Mouse (Mus musculus): ENCODE data around the gene Morn1. TPM values are rescaled to one million over a fixed set of nuclear protein-coding genes. Genes with fewer than 3 reads are reported as not detected.
A peak's percentile ranks its signal among the peaks of the same experiment; 100 is the strongest.

The Morn1 gene
- polyA plus RNA-seq, 1 experiment from 2014 or later = 3.0 TPM

GRCm38 (mm10) chr4:155134686-155135172 lies 48.4 kb downstream of the Morn1 start:
- Histone ChIP-seq H3K9me3 (no peaks in the 10 kb centered on the region), H3K4me2 (replicated peaks) (no peak overlapping the region), H3K27ac (no peak overlapping the region), H3K4me3 (replicated peaks) (no peak overlapping the region), H3K4me1 (replicated peaks) (peaks cover 35% of the 10 kb centered on the region), H3K9ac (no peak overlapping the region), H3K36me3 (no peaks in the 10 kb centered on the region), H3K27me3 (replicated peaks) (no peaks in the 10 kb centered on the region)
- no peak for ATAC-seq
- 88% methylated on average over 7 of the region's 7 CpGs for WGBS

GRCm38 (mm10) chr4:155135909-155136585 lies 49.7 kb downstream of the Morn1 start:
- Histone ChIP-seq H3K9ac (no peak overlapping the region), H3K27ac (no peak overlapping the region), H3K4me1 (replicated peaks) (peaks cover 39% of the 10 kb centered on the region), H3K9me3 (no peaks in the 10 kb centered on the region), H3K27me3 (replicated peaks) (no peaks in the 10 kb centered on the region), H3K4me2 (replicated peaks) (no peak overlapping the region), H3K4me3 (replicated peaks) (no peak overlapping the region), H3K36me3 (no peaks in the 10 kb centered on the region)
- WGBS = 68% methylated on average over 5 of the region's 5 CpGs
- peak; percentile 18; the same call in 1 of the 2 replicates for ATAC-seq

GRCm38 (mm10) chr4:155137891-155138290 lies 51.5 kb downstream of the Morn1 start:
- H3K4me3 ChIP-seq (replicated peaks) = no peak overlapping the region
- no peaks in the 10 kb centered on the region for H3K27me3 ChIP-seq (replicated peaks)
- H3K36me3 ChIP-seq = no peaks in the 10 kb centered on the region
- no peak overlapping the region for H3K9ac ChIP-seq
- H3K9me3 ChIP-seq = no peaks in the 10 kb centered on the region
- peaks cover 40% of the 10 kb centered on the region for H3K4me1 ChIP-seq (replicated peaks)
- no peak overlapping the region for H3K27ac ChIP-seq
- 90% methylated on average over 7 of the region's 7 CpGs for WGBS
- H3K4me2 ChIP-seq (replicated peaks) = no peak overlapping the region
- ATAC-seq = no peak

- no peak overlapping the region for H3K9ac ChIP-seq
- no peaks in the 10 kb centered on the region for H3K27me3 ChIP-seq (replicated peaks)
- no peak overlapping the region for H3K27ac ChIP-seq
- H3K9me3 ChIP-seq = no peaks in the 10 kb centered on the region
- H3K4me3 ChIP-seq (replicated peaks) = no peak overlapping the region
- no peak for ATAC-seq
- WGBS = 84% methylated on average over 8 of the region's 8 CpGs
- no peaks in the 10 kb centered on the region for H3K36me3 ChIP-seq
- no peak overlapping the region for H3K4me2 ChIP-seq (replicated peaks)
- peaks cover 36% of the 10 kb centered on the region for H3K4me1 ChIP-seq (replicated peaks)
These were observed 52.1 kb downstream of the Morn1 start for GRCm38 (mm10) chr4:155138451-155138850.

- no peak overlapping the region for H3K9ac ChIP-seq
- no peaks in the 10 kb centered on the region for H3K9me3 ChIP-seq
- peaks cover 34% of the 10 kb centered on the region for H3K4me1 ChIP-seq (replicated peaks)
- no peaks in the 10 kb centered on the region for H3K27me3 ChIP-seq (replicated peaks)
- no peak overlapping the region for H3K4me3 ChIP-seq (replicated peaks)
- no peak overlapping the region for H3K4me2 ChIP-seq (replicated peaks)
- H3K27ac ChIP-seq = no peak overlapping the region
- H3K36me3 ChIP-seq = no peaks in the 10 kb centered on the region
- no peak for ATAC-seq
- WGBS = 78% methylated on average over 12 of the region's 12 CpGs
These were observed 53.1 kb downstream of the Morn1 start for GRCm38 (mm10) chr4:155139281-155140045.

GRCm38 (mm10) chr4:155140150-155140549 lies 53.8 kb downstream of the Morn1 start:
- Histone ChIP-seq H3K27ac (no peak overlapping the region), H3K36me3 (no peaks in the 10 kb centered on the region), H3K4me3 (replicated peaks) (no peak overlapping the region), H3K9ac (no peak overlapping the region), H3K9me3 (no peaks in the 10 kb centered on the region), H3K4me1 (replicated peaks) (peaks cover 39% of the 10 kb centered on the region), H3K4me2 (replicated peaks) (no peak overlapping the region), H3K27me3 (replicated peaks) (no peaks in the 10 kb centered on the region)
- 55% methylated on average over 2 of the region's 2 CpGs for WGBS
- ATAC-seq = no peak

- Histone ChIP-seq H3K36me3 (no peaks in the 10 kb centered on the region), H3K4me1 (replicated peaks) (peaks cover 37% of the 10 kb centered on the region), H3K4me3 (replicated peaks) (no peak overlapping the region), H3K9me3 (no peaks in the 10 kb centered on the region), H3K27me3 (replicated peaks) (no peaks in the 10 kb centered on the region), H3K27ac (no peak overlapping the region), H3K4me2 (replicated peaks) (no peak overlapping the region), H3K9ac (no peak overlapping the region)
- ATAC-seq = no peak
- WGBS = 47% methylated on average over 12 of the region's 12 CpGs
These were observed 54.5 kb downstream of the Morn1 start for GRCm38 (mm10) chr4:155140795-155141265.

GRCm38 (mm10) chr4:155142836-155143235 lies 56.5 kb downstream of the Morn1 start:
- Histone ChIP-seq H3K4me2 (replicated peaks) (no peak overlapping the region), H3K9me3 (no peaks in the 10 kb centered on the region), H3K9ac (no peak overlapping the region), H3K4me3 (replicated peaks) (no peak overlapping the region), H3K36me3 (no peaks in the 10 kb centered on the region), H3K27me3 (replicated peaks) (no peaks in the 10 kb centered on the region), H3K27ac (peak overlapping the region; percentile 90; the same call in 1 of the 2 replicates), H3K4me1 (replicated peaks) (peaks cover 36% of the 10 kb centered on the region)
- WGBS = 87% methylated on average over 5 of the region's 5 CpGs
- no peak for ATAC-seq

- ATAC-seq = no peak
- no peaks in the 10 kb centered on the region for H3K36me3 ChIP-seq
- H3K27ac ChIP-seq = peak overlapping the region; percentile 90
- no peaks in the 10 kb centered on the region for H3K9me3 ChIP-seq
- no peak overlapping the region for H3K4me2 ChIP-seq (replicated peaks)
- WGBS = 56% methylated on average over 2 of the region's 2 CpGs
- no peak overlapping the region for H3K4me3 ChIP-seq (replicated peaks)
- no peak overlapping the region for H3K9ac ChIP-seq
- no peaks in the 10 kb centered on the region for H3K27me3 ChIP-seq (replicated peaks)
- peaks cover 36% of the 10 kb centered on the region for H3K4me1 ChIP-seq (replicated peaks)
These were observed 57.0 kb downstream of the Morn1 start for GRCm38 (mm10) chr4:155143411-155143810.

GRCm38 (mm10) chr4:155143871-155144502 lies 57.6 kb downstream of the Morn1 start:
- Histone ChIP-seq H3K27ac (peak overlapping the region; percentile 90), H3K4me2 (replicated peaks) (peak overlapping the region; percentile 24; the same call in 1 of the 2 replicates), H3K4me3 (replicated peaks) (no peak overlapping the region), H3K9me3 (no peaks in the 10 kb centered on the region), H3K4me1 (replicated peaks) (peaks cover 42% of the 10 kb centered on the region), H3K9ac (no peak overlapping the region; the same call in 1 of the 2 replicates), H3K36me3 (no peaks in the 10 kb centered on the region), H3K27me3 (replicated peaks) (no peaks in the 10 kb centered on the region)
- WGBS = 38% methylated on average over 12 of the region's 12 CpGs
- ATAC-seq = peak; percentile 37

GRCm38 (mm10) chr4:155144548-155145180 lies 58.3 kb downstream of the Morn1 start:
- Histone ChIP-seq H3K9ac (no peak overlapping the region), H3K27ac (peak overlapping the region; percentile 90), H3K4me3 (replicated peaks) (no peak overlapping the region), H3K27me3 (replicated peaks) (no peaks in the 10 kb centered on the region), H3K9me3 (no peaks in the 10 kb centered on the region), H3K4me1 (replicated peaks) (peaks cover 48% of the 10 kb centered on the region), H3K4me2 (replicated peaks) (no peak overlapping the region), H3K36me3 (no peaks in the 10 kb centered on the region)
- no peak for ATAC-seq
- WGBS = 53% methylated on average over 4 of the region's 4 CpGs

Measured in intestine, embryonic 15.5 days (tissue).